Mouse (Mus musculus): ENCODE data around the gene Nuak1.
A peak's percentile ranks its signal among the peaks of the same experiment; 100 is the strongest.

The Nuak1 gene

DNA sequence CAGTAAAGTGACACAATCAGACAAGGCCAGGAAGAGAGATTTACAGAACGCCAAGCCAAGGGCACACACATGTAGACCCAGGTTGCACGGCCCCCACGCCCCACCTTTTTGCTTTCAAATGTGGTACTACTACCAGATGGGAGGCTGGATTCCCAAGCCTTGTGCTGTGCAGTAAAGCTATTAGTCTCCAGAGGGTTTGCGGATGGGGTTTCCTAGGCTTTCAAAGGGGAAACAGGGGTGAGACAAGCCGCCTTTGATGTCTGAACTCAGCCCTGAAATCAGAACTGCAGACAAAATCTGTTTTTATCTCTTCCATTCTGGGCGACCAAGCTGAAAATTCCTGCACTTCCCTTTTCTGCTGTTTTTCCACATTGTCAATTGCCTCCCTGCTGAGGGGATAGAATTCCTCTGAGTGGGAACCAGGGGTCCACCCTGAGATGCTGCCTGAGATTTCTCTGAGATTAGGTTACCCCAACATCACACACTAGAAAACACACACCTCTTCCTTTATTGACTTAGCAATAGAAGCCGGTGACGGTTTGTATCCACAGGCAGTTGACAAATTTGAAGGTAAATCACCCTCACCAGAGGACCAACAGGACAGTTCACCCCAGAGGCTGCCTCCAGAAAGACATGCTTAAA, 35.1 kb downstream of the Nuak1 start:
- no peak for DNase-seq

GRCm38 (mm10) chr10:84401907-84402371, 38.5 kb downstream of the Nuak1 start:
- DNase-seq: peak; percentile 60

DNA sequence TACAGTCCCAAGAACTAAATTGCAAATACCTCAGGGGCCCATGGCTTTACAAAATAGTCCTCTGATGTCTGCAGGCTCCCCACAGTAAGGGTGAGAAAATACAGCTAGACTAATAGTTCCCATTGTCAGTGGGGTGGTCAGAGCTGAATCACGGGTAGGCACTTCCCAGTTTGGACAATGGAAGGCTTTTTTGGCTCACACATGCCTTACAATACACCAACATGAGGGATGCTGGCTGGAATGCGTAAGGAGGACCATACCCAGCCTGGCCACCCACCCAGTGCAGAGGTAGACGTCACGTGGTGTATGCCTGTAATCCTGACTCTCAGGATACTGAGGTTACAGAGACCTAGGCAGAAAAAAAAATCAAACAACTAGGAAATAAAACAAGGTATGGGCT, 39.2 kb downstream of the Nuak1 start:
- no peak for DNase-seq

DNA sequence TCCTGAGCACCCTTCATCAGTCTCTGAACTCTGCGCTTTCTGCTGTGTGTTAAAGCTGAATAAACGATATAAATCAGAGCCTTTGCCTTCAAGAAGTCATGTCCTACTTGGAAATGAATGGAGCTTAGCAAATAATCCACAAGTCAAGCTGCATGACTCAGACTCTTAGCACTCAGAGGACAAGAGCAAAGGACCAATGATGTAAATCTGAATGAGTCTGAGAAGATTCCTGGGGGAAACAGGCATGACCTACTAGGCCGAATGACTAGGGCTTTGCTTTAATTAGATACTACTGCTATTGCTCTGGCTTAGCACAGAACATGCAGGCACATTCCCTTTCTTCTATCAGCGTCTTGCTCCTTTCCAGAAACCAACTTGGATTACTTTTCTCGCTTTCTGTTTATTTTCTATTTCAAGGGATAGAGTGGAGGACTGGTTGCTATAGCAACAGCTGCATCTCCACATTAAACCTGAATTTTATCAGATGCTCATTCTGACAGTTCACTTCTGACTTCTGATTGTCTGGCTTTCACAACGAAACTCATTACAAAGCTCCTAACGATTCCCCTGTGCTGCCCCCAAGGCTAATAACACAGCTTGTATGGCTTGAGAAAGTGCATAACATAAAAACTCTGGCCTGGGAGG, 40.2 kb downstream of the Nuak1 start:
- DNase-seq: no peak

DNA sequence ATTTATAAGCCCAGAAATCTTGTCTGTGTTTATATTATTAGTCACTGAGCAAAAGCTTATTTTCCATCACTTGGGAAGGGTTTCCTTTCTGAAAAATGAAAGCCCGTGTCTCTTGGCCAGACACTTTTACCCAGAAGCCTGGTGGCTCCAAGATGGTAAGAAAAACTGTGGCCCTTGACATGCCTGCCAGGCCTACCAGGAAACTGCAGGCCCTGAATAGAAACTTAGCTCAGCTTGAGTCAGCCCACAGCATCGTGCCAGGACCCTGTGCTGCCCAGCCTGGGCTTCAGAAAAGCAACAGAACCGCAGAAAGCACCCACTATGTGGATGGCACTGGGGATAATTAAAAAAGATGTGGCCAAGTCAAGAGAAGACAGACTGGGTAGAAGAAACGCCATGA, 43.1 kb downstream of the Nuak1 start:
- DNase-seq: no peak

- DNase-seq: peak; percentile 64
Observed at GRCm38 (mm10) chr10:84395885-84396659, 44.3 kb downstream of the Nuak1 start.

- no peak for DNase-seq
Observed at GRCm38 (mm10) chr10:84395259-84395658, 45.1 kb downstream of the Nuak1 start.

- DNase-seq: no peak
Observed at GRCm38 (mm10) chr10:84393881-84394280, 46.5 kb downstream of the Nuak1 start.

DNA sequence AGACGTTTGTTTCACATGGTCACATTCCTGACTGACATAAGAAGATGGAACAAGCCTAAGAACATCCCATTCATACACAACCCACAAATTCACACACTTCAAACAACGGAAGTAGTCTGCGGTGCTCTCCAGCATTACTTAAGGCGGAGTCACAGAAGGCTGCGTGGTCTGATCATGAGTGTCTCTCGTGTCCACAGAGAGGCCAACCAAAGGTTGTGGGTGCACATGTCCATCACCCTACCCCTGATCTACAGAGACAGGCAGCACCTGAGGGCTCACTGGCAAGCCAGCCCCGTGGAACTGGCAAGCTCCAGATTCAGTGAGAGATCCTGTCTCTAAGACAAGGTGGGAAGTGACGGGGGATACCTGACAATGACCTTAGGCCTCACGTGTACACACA, 47.0 kb downstream of the Nuak1 start:
- no peak for DNase-seq

GRCm38 (mm10) chr10:84392723-84393081, 47.7 kb downstream of the Nuak1 start:
- DNase-seq: no peak

DNA sequence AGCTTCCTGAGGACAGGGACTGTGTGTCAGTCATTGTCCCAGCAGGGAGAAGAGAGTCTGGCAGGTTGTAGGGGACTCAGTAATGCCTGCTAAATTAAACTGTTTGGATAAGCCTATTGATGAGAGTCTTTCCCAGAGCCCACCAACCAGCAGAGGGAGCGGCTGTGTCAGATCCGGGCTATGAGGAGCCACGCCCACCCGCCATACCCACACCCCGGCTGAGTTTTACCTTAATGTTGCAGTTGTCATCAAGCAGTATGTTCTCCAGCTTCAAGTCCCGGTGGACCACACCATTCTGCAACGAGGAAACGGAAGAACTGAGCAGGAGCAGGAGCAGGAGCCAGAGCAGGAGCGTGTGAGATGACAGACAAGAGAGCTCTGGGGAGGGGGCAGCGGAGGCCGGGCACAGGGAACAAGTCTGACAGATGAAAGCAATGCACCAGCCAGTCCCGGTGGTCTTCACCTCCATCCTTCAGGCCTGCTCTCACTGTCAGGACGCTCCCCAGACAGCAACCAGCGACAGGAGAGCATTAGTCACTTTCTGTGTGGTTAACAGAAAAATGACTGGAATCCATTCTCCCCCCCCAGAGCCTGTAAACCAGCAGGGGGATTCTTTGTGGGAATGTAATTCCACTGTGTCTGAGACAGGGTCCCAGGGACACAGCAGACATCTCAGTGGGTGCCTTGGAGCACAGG, 48.2 kb downstream of the Nuak1 start:
- DNase-seq: peak; percentile 35

DNA sequence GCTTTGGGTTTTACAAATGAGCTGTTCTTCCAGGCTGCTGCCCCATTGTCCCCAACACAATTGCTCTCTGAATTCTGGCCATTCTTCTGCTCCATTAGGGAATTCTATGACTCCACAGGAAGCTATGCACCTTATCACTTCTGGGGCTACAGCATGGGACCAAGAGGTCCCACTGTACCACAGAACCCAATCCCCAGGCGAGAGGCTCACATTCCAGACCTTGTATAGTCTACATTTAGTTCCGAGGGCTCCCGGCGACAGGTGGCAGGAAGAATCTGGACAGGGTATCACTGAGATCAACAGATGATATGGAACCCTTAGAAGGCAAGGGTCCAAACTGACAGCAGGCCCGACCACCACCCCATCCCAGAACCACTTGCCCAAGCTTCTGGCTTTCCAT, 50.7 kb downstream of the Nuak1 start:
- DNase-seq: no peak

GRCm38 (mm10) chr10:84388357-84389141, 51.8 kb downstream of the Nuak1 start:
- DNase-seq: peak; percentile 35

DNA sequence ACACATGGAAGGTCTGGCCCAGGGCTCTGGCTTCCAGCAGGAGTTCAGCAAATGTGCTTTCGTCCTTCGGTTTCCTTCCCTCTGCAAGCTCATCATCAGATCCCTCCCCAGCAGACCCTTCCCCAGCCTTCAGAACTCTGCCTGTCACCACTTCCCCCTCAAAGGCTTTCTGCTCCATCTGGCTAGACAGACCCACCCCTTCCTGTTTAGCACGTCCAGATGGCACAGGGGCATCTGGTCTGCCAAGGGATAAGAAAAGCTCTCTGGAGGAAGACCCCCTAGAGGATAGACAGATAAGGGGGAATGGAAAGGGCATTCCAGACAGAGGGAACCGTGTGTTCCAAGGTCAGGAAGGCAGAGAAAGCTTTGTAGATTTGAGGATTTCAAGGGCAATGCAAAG, 53.1 kb downstream of the Nuak1 start:
- DNase-seq: no peak

- DNase-seq: no peak
Observed at GRCm38 (mm10) chr10:84386625-84387242, 53.7 kb downstream of the Nuak1 start.

GRCm38 (mm10) chr10:84386214-84386613, 54.2 kb downstream of the Nuak1 start:
- no peak for DNase-seq

- no peak for DNase-seq
Observed at GRCm38 (mm10) chr10:84384761-84385160, 55.6 kb downstream of the Nuak1 start.

- DNase-seq: peak; percentile 40
Observed at GRCm38 (mm10) chr10:84382900-84383883, 57.2 kb downstream of the Nuak1 start.

GRCm38 (mm10) chr10:84381276-84381798, 59.1 kb downstream of the Nuak1 start:
- DNase-seq: no peak

DNA sequence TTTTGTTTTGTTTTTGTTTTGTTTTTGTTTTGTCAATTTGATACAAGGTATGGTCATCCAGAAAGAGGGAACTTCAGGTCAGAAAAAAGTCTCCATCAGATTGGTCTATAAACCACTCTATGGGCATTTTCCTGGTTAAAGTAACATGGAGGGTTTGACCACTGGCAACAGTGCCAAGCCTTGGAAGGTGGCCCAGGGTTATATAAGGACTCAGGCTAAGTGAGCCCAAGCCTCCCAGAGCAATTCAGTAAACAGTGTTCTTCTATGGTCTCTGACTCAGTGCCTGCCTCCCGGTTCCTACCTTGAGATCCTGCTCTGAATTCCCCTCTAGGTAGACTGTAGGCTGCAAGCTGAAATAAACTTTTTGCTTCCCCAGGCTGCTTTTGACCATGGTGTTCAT, 61.0 kb downstream of the Nuak1 start:
- no peak for DNase-seq

DNA sequence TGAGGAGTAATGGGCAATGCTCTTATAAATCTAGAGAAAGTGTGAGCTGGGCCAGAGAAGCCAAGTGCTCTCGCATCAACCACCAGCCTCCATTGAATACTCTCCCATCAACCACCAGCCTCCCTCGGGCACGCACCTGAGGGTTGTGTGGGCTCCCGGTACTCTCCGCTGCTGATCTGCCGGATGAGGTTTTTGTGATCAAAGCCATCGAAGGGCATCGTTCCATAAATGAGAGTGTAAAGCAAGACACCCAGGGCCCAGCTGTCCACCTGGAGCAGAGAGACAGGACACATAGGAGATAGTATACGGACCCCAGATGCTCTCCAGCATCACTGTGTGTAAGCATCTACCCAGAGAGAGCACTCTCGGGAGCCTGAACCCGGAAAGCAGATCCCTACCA, 62.4 kb downstream of the Nuak1 start:
- DNase-seq: no peak
